Mouse (Mus musculus): ENCODE results near the gene Rbfox2.
"Not testable (repeated sequence)": the region's sequence is repeated elsewhere in the genome, so short reads cannot be mapped to it uniquely, and the experiment has no call there.

Rbfox2 gene

DNA sequence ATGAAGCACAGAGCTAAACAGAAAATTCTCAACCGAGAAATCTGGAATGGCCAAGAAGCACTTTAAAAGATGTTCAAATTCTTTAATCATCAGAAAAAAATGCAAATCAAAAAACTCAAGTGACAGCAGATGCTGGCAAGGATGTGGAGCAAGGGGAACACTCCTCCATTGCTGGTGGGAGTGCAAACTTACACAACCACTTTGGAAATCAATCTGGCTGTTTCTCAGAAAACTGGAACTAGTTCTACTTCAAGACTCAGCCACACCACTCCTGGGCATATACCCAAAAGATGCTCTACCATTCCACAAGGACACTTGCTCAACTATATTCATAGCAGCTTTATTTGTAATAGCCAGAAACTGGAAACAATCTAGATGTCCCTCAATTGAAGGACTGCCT, 37.3 kb downstream of the Rbfox2 start:
- DNase-seq: not testable (repeated sequence)

- DNase-seq: no peak
Observed at GRCm38 (mm10) chr15:77268415-77268814, 38.4 kb downstream of the Rbfox2 start.

- DNase-seq: no peak
Observed at GRCm38 (mm10) chr15:77265318-77265717, 41.5 kb downstream of the Rbfox2 start.

- no peak for DNase-seq
Observed at GRCm38 (mm10) chr15:77264314-77264713, 42.5 kb downstream of the Rbfox2 start.

- no peak for DNase-seq
Observed at GRCm38 (mm10) chr15:77262782-77263181, 44.0 kb downstream of the Rbfox2 start.

GRCm38 (mm10) chr15:77257437-77258229, 49.2 kb downstream of the Rbfox2 start:
- peak; percentile 69 to 75 for DNase-seq

DNA sequence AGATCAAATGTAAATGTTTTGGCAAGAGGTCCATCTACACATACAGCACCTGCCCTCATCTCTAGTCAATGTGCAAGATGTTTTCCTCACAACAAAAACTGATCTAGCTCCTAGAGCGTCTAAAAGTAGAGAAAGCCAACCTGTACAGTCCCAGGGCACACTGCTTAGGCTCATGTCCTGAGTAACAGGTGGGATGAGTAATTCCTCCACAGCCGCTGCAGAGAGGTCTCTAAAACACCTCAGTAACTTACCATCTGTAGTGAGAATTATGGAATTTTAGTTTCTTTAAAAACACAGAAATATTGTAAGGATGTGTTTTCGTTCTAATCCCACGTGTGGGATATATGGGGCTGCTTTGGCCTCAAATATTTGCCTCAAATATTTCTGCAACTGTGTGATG, 50.0 kb downstream of the Rbfox2 start:
- no peak for DNase-seq

- DNase-seq: no peak
Observed at GRCm38 (mm10) chr15:77254636-77255035, 52.2 kb downstream of the Rbfox2 start.

- peak; percentile 45 to 47 for DNase-seq
Observed at GRCm38 (mm10) chr15:77254128-77254527, 52.7 kb downstream of the Rbfox2 start.

DNA sequence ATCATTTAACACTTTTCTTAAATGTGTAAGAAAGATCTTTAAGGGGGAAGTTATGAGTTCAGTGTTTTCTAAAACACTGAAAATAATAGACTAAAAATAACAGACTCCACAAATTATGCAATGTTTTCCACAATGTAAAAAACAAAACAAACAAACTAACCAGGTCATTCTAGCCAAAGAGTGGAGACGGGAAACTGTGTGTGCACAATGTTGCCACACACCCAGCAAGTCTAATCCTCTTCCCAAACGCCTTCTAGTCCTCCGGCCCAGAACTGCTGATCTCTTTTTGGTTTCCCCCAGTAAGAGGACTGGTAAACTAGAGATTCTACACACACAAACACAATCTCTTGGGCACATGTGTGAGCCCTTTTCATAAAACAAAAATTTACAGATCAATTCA, 55.1 kb downstream of the Rbfox2 start:
- no peak for DNase-seq

DNA sequence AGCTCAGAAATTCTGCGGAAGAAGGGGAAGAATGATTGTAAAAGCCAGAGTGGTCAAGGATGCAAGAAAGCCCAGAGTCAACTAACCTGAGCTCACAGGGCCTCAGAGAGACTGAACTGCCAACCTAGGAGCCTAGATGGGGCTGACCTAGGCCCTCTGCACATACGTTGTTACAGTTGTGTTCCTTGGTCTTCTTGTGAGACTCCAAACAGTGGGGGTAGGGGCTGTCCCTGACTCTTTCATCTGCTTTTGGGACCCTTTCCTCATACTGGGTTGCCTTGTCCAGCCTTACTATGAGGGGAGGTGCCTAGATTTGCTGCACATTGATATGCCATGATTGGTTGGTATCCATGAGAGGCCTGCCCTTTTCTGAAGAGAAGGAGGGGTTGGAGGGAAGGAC, 56.0 kb downstream of the Rbfox2 start:
- DNase-seq: no peak

GRCm38 (mm10) chr15:77249421-77249820, 57.4 kb downstream of the Rbfox2 start:
- DNase-seq: no peak

- peak; percentile 77 to 92 for DNase-seq
Observed at GRCm38 (mm10) chr15:77245418-77246365, 61.1 kb downstream of the Rbfox2 start.

DNA sequence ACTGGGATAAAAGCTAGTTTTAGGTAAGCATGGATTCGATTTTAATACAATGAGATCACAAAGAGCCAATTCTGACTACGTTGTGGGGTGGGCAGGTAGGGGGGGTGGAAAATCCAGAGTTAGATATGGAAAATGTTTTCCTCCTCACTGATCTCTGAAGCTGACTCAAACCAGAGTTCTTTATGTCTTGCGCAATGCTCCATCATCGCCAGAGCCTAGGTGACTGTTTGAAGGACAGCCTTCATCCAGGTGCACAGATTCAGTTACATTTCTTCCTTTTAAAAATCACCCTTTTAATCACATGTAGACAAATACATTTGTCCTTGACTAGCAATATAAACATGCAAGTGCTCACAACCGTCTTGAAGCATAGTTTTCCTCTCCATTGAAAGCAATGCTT, 62.2 kb downstream of the Rbfox2 start:
- peak in 1 of 2 experiments; percentile 38 for DNase-seq

GRCm38 (mm10) chr15:77243876-77244560, 62.8 kb downstream of the Rbfox2 start:
- peak; percentile 31 to 50 for DNase-seq

GRCm38 (mm10) chr15:77240607-77241006, 66.2 kb downstream of the Rbfox2 start:
- DNase-seq: no peak

GRCm38 (mm10) chr15:77239564-77239963, 67.2 kb downstream of the Rbfox2 start:
- no peak for DNase-seq

- no peak for DNase-seq
Observed at GRCm38 (mm10) chr15:77237661-77238060, 69.1 kb downstream of the Rbfox2 start.

DNA sequence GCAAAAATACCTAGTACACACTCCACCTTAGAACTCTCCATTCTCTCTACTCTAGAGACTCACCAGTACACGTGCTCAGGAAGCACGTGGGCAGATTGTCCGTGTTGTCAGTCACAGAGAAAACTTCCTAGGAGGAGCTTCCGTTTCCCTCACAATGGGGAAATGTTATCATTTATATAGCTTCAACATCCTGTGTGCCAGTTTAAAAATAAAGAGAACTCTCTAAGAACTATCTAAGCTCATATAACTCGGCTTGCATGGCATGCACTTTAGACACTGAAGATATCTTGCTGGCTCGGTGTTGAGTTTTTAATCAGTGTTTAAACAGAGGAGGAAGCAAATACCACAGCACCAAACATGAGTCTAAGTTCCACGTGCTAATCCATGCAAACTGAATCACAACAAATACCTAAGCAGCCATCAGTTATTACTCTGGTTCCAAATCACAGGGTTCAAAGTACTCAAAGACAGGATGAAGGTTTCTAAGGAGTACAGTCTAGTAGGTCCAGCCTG, 70.7 kb downstream of the Rbfox2 start:
- DNase-seq: no peak

DNA sequence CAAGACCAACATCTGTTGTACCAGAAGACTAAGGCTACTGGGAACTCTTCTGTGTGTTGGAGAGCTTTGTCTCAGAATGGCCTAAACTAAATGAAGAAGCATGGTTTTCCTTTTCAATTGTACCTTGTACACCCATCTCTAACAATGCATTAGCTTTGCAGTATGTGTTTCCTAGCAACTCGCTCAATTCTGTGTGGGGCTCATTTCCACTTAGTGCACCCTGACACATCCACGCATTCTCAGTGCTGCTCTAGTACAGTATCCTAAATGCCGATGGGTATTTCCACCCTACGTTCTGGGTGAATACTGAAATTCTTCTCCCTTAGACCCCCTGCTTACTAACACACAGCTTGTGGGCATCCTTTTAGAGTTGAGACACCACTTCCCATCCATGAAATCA, 71.3 kb downstream of the Rbfox2 start:
- DNase-seq: no peak

DNA sequence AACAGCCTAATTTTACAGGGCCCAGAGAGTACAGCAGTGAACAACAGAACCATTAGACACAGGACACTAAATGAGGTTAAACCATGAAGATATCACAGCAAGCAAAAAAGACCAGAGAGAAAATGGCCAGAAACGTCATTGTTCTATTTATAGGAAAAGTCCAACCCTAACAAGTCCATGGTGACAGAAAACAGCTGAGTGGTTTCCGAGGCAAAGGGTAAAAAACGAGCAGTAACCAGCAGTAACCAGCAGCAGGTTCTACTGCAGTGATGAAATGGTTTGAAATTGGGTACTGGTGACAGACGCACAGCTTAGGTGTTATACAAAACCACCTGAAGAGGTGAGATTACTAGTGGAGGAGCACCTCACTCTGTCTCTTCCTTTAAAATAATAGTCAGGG, 72.5 kb downstream of the Rbfox2 start:
- no peak for DNase-seq

DNA sequence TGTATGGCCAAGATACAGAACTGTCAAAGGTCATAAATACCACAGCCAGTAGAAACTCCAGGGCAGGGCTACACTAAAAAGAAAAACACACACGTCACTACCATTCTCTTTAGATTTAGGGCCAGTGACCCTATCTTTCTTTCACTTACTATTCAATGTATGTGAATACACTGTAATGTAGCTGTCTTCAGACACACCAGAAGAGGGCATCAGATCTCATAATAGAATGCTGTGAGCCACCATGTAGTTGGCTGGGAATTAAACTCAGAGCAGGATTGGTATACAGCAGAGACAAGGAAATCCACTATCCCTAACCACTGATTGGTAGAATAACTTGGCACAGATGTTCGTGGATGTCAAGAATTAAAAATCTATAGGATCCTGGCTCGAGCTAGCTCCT, 76.7 kb downstream of the Rbfox2 start:
- DNase-seq: no peak

DNA sequence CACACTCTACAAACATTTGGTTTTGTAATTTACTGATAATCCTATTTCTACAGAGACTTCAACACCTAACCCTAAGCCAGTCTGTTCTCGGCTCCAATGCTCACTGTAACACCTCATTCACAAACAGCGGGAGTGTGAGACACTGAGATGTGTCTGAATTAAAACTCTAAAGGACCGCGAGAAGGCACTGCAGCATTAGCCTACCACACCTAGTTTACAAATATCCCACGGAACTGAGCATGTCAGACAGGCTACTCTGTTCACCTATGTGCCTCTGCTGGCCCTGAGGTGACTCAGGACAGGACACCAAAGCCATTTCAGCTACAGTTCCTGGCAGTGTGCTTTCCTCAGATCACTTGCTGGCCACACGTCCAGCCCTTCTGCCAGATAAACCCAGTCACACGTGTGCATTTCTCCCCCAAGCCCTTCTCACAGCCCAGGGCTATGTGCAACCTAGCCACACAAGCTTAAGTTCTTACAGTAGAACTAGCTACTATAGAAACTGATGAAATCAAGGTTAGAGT, 79.9 kb downstream of the Rbfox2 start:
- DNase-seq: peak in 1 of 2 experiments; percentile 35

All from cerebellum, adult 18-20 months (tissue).